Mouse (Mus musculus): ENCODE data around the gene Cox17.

Cox17 gene

DNA sequence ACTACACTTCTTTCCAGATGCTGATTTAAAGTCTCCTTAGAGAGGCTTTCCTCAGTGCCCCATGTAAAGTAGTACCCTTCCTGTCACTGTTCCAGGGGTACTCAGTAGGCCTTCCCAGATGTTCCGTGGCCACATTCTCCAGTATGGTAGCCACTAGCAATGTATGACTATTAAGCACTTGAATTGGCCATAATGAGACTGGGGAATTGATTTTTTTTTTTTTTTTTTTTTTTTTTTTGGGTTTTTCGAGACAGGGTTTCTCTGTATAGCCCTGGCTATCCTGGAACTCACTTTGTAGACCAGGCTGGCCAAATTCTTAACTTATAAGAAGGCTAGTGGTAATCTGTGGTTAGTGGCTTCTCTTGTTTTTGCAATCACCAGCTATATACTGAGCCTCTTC is 3.1 kb downstream of the Cox17 start:
- no peak for DNase-seq (ENCODE audit: low read depth, low spot score)

DNA sequence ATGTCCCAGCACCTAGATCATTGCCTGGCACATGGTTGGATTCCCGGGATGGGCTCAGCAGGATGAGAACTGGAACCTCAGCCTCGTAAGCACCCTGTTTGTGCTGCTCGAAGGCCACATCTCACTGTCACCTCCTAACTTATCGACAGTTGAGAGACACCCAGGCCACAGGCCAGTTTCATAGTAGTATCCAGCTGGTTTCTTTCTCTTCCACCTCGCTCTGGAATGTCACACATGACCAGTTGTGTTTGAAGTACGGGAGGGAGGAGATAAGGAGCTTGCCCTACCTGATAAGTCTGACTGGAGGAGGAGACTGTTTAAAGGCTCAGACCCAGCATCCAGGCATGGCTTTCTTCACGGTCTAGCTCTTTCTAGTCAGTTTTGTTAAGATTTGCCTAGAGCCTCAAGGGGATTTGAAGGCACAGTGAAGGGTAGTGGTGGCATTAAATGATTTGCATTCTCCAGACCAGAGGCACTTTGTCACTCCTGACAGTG is 3.6 kb downstream of the Cox17 start:
- DNase-seq (ENCODE audit: low read depth, low spot score): no peak

DNA sequence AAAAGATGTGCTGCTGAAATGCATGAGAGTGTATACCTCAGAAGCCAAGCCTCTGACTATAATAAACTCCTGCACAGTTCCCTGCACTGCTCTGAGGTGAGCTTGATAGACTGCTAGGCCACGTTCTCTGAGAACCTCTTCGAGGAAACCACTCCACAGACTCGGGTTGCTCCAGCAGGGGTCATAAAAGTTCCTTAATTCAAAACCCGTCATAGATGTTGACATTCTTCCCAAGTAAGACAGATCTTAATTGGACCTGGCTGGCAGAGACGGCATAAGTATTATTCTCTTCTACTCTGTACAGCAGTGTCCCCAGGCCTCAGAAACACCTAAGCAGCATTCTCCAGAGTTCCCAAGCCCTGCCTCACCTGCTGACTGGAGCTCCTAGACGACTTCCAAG is 4.1 kb downstream of the Cox17 start:
- no peak for DNase-seq (ENCODE audit: low read depth, low spot score)

DNA sequence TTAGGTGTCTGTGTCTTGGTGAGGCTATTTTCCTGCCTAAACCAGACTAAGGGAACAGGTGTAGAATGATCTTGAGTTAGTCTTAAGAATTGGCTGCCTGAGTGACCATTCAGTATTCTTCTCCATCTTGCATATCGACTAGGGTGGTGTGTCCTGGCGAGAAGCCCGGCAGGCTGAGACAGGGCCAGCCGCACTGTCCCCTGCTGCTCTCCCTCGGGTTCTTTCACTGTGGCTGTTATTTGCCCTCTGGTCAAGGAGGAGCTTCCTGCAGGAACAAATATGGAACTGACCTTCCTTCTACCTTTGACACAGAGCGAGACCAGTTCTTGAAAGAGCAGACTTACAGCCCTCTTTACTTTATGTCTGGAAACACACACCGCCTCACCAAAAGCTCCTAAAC is 5.2 kb downstream of the Cox17 start:
- DNase-seq (ENCODE audit: low read depth, low spot score): no peak

DNA sequence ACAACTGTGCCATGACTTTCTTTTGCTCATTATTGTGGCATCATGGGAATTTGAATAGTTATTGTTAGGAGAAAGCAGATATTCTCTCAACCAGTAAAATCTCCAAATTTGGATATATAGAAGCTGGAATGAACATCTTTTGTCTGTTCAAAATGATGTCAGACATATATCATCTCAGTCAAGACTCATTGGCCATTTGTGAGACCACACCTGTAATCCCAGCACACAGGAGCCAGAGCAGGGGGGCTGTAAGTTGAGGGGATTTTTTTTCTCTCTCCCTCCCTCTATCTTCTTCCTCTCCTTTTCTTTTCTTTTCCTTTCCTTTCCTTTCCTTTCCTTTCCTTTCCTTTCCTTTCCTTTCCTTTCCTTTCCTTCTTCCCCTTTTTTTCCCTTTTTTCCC is 6.1 kb downstream of the Cox17 start:
- DNase-seq (ENCODE audit: low read depth, low spot score): no peak

DNA sequence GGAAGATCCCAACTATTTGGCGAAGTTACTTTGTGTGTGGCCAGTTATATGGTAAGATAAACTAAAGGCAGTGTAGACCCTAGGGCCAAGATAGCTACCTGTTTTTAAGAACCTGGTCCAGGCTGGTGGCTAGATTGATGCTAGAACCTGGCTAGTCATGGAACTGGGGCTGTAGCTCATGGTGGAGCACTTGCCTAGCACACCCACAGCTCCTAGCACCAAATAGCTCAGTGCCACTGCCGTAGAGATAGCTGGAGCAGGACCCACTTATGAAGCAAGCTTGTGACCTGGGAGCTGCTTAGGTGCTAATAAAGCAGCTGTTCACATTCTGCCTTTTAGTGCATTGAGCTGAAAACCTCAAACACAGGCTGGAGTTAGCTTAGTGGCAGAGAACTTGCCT is 6.9 kb downstream of the Cox17 start:
- DNase-seq (ENCODE audit: low read depth, low spot score): no peak

DNA sequence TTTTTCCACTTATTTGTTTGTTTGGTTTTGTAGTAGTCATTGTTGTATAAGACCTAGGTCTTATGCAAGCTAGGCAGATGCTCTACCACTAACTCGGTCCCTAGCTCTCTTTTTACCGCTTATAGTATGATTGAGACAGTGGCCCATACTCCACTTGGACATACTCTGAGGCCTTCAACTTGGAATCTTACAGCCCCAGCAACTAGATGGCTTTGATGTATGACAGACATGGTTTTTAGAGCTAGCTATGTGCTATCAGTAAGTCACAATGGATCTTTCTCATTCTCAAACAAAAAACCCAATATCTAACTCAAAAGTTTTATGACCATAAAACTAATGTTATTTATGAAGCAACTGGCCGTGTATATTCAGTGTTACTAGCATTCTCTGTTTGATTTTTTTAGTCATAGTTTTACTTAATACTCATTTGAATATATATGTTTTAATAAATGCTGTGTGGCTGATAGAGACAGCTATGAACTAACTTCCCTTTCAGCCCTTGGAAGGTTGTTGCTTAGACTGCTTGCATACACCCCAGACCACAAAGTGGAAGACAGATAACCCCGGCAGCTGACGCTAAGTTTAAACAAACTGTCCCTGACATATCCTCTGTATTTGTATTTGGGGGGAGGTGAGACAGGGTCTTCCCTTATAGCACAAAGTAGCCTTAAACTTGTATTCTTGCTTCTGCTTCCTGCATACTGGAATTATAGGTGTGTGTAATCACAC is 7.6 kb downstream of the Cox17 start:
- DNase-seq (ENCODE audit: low read depth, low spot score): no peak

DNA sequence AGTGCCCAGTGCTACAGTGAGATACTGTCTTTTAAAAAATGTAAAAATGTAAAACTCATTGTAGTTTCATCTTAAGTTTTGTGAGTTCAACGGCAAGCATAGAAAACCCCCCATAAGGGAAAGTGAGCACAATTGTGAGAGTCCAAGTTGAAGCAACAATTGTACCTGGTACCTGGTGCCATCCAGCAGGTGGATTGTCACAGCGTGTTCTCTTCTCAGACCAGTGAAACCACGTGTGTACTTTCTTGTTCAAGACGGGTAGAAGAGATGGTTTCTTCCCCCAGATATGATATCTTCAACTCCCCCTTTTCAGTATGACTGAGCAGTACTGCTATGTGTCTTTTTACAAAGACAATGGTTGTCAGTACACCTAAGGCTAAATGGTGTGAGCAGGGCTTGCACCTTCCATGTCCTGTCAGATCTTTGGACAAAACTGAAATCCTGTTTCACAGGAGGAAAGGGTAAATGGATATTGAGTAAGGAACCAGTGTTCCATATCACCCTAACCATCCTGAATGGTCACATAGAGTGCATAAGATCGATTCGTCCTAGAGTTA is 11.5 kb downstream of the Cox17 start:
- no peak for DNase-seq (ENCODE audit: low read depth, low spot score)

DNA sequence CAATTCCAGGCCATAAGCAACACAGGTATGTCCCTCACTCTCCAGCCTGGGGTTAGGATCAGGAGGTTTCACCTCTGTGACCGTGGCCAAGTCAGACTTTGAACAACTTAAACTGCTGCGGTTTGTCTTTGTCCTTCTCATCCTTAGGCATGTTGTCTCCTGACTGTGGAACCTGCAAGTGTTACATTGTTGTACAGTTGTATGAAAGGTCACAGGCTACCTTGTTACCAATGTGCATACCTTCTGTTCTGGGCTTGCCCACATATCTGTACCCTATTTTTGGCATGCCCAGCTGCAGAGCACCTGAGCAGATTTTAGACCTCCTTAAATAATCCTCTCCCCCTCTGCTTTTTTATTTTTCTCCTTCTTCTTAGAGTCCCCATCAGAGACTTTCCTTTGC is 12.4 kb downstream of the Cox17 start:
- DNase-seq (ENCODE audit: low read depth, low spot score): no peak

DNA sequence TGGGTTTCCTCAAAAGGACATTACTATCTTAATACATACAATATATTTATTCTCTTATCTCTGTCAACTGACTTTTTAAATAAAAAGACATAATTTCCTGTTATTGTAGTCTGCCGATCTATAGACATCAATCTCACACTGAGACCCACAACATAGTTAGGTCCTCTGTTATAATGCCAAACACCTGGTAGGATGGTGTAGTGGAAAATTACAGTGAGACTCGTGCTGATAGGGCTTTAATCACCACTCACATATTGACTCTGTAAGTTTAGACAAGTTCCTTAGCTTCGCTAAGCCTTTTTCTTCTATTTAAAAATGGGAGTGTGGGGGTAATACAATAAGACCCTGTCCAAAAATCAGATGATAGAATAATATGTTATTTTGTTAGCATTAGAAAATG is 13.1 kb downstream of the Cox17 start:
- no peak for DNase-seq (ENCODE audit: low read depth, low spot score)

DNA sequence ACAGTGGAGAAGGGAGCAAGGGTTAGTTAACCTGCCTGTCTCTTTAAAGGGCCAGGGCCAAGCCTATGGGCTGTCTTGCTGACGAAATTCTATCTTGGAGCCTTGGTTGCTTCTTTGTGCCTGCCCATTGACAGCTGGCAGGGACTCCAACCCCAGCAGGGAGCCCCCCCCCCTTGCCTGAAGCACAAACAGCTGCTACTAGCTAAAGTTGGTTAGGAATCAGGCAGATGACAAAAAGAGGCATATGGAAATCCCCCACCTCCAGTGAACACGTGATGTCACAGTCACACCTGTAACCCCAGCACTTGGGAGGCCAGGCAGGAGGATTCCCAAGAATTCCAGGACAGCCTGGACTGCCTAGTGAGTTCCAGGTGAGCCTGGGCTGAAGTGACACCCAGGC is 13.5 kb downstream of the Cox17 start:
- DNase-seq (ENCODE audit: low read depth, low spot score): no peak

DNA sequence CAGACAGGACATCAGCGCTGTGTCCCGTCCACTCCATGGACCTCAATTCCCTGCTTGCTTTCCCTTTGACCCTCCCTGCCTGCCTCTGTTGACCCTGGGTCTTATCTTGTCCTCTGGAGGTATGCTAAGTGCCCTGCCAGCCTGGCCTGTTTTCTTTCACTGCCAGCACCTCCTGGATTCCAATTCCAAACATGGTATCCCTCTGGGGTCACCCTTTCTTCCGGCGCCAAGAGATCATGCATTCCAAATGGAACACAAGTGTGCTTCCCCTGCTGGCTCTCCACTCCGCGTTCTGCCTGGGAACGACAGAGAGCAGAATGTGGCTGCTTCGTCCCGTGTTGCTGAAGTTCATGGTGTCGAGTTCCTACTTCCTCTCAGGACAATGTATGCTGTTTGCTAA is 15.1 kb downstream of the Cox17 start, which contains the start of gene Popdc2:
TSS of gene Popdc2 (plus strand) at position 277 of the 400 bp plus-strand sequence.
- no peak for DNase-seq (ENCODE audit: low read depth, low spot score)

DNA sequence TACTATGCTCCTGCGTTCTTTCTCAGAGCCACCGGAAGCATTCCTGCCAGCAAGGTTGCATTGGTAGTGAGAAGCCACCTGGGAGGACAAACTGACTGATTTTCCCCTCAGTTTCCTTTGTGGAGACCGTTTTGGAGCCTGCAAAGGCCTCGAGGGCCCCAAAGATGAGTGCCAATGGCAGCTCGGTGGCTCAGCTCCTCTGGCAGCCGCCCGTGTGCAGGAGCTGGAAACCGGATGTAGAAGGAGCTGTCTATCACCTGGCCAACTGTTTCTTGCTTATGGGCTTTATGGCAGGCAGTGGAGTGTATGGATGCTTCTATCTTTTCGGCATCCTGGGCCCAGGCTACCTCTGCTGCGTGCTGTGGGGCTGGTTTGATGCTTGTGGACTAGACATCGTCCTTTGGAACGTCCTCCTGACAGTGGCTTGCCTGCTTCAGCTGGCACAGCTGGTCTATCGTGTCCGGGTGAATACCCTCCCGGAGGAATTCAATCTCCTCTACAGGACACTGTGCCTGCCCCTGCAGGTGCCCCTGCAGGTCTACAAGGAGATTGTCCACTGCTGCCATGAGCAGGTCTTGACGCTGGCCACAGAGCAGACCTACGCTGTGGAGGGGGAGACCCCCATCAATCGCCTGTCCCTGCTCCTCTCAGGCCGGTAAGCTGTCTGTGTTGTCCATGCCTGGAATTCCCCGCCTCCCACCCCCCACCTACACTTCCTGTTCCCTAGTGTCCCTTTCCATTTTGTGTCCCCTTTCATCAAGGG is 15.9 kb downstream of the Cox17 start:
- no peak for DNase-seq (ENCODE audit: low read depth, low spot score)

DNA sequence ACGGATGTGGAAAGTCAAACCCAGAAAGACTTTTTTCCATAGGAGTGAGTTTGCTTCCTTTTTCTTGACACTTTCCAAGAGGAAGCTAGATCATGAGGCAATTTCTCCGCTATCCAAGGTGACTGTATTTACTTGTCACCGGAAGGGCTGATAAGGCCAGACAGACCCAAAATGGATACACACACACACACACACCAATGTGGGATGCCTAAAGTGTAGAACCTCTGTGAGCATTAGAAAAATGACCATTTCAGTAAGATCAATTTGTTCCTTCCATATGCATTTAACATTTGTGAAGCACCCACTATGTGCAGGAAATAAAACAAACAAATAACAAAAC is 16.4 kb downstream of the Cox17 start:
- no peak for DNase-seq (ENCODE audit: low read depth, low spot score)

DNA sequence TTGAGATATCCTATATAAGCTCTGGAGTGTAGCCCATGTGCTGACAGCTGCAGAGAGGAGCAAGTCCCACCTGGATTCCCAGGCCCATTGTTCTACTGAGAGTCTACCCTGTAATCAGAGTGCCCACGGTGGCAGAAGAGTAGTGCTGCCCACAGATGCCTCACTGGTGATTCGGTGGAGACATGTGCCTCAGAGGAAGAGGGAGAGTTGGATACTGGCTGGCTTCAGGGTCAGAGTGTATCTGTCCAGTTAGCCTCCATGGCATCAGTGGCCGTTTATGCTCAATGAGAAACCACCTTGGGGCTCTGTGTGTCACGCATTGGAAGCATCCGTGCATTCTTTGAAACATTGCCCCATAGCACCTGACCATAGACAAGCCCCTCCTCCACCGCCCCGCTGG is 16.9 kb downstream of the Cox17 start:
- DNase-seq (ENCODE audit: low read depth, low spot score): no peak

DNA sequence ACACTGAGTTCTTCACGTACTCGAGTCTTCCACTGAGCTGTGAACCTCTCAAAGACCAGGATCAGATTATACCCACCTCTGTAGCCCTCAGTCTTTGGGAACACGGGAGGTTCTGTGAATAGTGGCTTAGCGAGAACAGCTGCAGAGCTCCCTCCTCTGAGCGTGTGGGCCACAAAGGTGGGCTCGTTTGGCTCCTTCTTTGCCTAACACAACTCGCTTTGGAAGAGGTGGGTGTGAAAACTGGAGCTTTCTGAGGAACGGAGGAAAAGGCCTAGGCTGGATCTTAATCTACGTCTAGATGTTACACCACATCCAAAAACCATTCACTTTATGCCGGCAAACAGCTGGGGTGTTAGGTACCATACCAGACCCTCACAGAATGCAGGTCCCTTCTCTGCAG is 18.6 kb downstream of the Cox17 start:
- no peak for DNase-seq (ENCODE audit: low read depth, low spot score)

DNA sequence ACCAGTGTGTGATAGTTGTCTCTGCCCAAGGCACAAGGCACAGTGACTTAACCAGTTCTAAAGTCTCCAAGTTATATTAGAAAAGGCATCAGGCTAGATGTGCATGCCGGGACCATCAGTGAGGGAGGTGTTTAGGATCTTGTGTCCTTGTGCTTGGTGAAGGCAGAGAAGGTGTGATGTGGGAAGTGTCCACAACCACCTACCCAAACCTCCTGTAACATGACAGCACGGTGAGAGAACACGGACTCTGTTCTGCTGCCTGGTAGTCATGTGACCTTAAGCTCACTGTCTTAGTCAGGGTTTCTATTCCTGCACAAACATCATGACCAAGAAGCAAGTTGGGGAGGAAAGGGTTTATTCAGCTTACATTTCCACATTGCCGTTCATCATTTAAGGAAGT is 19.4 kb downstream of the Cox17 start:
- DNase-seq (ENCODE audit: low read depth, low spot score): no peak

DNA sequence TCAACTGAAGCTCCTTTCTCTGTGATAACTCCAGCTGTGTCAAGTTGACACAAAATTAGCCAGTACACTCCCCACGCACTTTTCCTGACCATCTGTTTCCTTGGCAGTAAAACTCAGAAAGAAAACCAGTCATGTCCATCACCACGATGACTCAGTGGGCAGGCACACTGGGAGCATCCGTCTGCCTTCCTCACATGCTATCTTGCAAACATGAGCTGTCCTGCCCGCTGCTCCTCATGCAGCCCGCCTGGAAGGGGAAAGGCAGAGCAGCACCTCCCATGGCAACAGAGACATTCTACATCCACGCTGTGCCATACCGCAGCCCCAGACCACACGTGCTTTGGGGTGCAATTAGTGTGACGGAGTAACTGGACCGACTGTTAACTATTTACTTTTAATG is 21.5 kb downstream of the Cox17 start:
- DNase-seq (ENCODE audit: low read depth, low spot score): no peak

DNA sequence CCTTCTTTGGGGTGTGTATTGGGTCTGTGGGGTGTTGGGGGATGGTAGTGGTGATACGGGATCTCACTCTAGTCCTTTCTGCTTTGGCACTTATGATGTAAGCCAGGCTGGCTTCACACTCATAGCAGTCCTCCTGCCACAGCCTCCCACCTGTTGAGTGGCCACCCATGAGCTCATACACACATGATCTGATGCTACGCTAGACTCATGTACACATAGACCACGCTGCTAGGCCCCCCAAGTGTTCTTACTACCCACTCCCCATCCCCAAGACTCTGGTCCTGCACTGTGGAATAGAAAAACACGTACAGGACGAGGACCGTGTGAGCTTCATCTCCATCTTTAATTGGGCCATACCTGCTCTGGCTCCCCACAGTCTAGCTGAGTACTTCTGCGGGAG is 22.2 kb downstream of the Cox17 start:
- DNase-seq (ENCODE audit: low read depth, low spot score): no peak

DNA sequence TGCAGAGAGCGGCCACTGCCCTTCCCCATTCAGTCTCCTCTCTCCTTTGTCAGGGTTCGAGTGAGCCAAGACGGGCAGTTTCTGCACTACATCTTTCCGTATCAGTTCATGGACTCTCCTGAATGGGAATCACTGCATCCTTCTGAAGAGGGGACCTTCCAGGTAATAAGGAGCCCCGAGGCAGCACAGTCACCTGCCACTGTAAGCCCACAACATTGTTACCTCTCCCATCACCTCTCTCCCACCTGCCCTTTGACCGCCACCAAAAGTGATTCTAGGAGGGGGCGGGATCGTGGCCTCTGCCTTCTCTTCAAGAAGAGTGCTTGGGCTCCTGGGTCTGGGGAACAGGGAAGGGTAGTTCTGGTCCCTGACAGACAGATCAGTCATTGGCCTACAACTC is 22.6 kb downstream of the Cox17 start:
- no peak for DNase-seq (ENCODE audit: low read depth, low spot score)

DNA sequence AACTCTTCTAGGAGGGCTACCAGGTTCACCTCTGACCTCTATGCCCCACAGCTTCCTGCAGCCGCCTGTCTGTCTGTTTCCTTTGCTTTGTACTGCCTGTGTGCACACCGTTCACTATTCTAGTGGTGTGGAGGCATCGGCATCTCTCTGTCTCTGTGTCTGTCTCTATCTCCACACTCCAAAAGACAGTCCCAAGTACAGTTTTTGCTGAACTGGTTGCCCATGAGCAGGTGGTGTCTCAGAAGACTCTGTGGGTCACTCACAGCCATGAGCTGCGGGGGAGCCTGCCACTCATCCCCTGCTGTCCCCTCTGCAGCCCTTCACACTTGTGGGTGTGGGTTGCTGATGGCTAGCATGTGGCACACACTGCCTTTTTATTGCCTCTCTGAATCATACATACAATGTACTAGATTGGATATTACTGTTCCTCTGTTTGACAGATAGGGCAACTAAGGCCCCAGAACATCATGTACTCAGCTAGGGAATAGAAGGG is 23.2 kb downstream of the Cox17 start:
- DNase-seq (ENCODE audit: low read depth, low spot score): no peak

DNA sequence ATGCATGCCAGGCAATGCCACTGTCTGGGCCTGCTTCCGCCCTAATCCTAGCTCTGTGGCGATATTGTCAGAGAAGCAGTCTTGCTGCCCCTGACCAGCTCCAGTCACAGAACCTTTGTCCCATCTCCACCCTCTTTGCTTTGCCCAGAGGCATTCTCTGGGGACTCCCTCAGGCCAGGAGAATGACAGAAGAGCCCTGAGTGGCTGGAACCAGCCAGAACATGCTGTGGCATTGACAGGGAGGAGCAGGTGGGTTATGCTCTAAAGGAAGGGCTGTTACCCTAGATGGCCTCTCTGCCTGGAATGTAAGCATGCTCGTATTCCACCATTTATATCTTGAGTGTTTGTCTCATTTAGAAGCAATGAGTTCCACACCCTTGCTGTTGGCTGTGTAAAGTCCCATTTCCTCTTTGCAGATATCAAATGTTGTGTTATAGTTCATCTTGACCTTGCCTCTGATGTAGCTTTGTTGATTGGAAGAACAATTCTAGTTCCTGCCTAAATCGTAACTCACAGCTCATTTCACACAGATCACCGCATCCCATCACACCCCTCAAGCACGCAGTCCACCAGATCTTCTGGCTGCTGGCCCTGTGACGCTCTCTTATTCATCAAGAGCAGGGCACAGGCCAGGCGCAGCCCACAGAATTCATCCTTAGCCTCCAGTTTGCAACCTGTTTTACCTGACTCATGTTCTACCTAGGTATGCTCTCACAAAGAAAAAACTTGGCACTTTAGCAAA is 24.0 kb downstream of the Cox17 start:
- DNase-seq (ENCODE audit: low read depth, low spot score): no peak
